Mouse (Mus musculus): ENCODE data around the gene 4932438A13Rik. TPM values are rescaled to one million over a fixed set of nuclear protein-coding genes. Genes with fewer than 3 reads are reported as not detected.

4932438A13Rik gene
- polyA plus RNA-seq, 1 experiment from 2014 or later, result 52.1 TPM

- no peaks in the 10 kb centered on the region for H3K9me3 ChIP-seq
- peaks cover 4% of the 10 kb centered on the region; the same call in 1 of the 2 replicates for H3K4me1 ChIP-seq
- 86% methylated on average over 7 of the region's 7 CpGs for WGBS
- no peak overlapping the region for H3K4me2 ChIP-seq
- H3K36me3 ChIP-seq, result no peaks in the 10 kb centered on the region
- no peak overlapping the region for H3K9ac ChIP-seq
- no peak overlapping the region for H3K27ac ChIP-seq
- H3K27me3 ChIP-seq, result no peaks in the 10 kb centered on the region
- ATAC-seq (ENCODE audit: insufficient number of reproducible peaks, low FRiP score, low TSS enrichment, low read depth), result no peak
- no peak overlapping the region for H3K4me3 ChIP-seq
Observed at GRCm38 (mm10) chr3:36836833-36837232, 26.1 kb upstream of the 4932438A13Rik start.

- Histone ChIP-seq H3K4me3 (no peak overlapping the region; the same call in 1 of the 2 replicates), H3K9me3 (no peaks in the 10 kb centered on the region), H3K4me1 (peaks cover under 1% of the 10 kb centered on the region; the same call in 1 of the 2 replicates), H3K27ac (no peak overlapping the region), H3K27me3 (no peaks in the 10 kb centered on the region), H3K36me3 (no peaks in the 10 kb centered on the region), H3K4me2 (0 out of 2 replicates have a peak overlapping the region, but pooled peaks have one; percentile 22), H3K9ac (no peak overlapping the region)
- WGBS, result 17% methylated on average over 12 of the region's 12 CpGs
- ATAC-seq (ENCODE audit: insufficient number of reproducible peaks, low FRiP score, low TSS enrichment, low read depth), result no peak
Observed at GRCm38 (mm10) chr3:36840650-36841555, 22.0 kb upstream of the 4932438A13Rik start.

DNA sequence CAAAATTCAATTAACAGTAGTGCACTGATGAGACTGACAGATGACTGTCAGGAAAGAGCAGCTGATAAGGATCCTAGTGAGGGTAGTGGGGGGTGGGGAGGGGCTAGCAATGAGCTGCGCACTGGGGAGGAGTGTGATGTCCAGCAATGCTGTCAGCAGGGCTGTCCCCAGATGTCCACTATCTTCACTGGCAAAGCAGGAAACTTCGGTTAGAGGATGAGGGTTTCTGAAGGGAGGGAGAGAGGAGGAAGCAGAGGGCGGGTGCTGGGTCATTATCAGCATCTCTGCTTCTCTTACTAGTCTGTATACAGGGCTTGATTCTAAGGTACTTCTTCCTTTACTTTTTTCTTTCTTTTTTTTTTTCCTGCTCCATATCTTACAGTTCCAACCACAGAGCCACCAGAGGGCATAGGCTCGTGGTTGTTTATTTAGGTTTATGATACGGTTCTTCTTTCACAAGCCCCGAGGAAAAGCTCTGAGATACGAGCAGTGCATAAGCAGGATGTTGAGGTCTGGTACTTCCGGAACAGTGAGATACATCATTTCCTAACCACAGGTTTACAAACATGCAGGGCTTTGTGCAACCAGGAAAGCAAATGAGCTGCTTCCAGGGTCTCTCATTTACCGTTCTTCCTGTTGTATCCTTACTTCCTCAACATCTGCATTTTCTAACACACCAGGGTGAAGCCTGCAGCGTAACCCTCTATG, 9.0 kb upstream of the 4932438A13Rik start:
- no peak overlapping the region for H3K27ac ChIP-seq
- H3K27me3 ChIP-seq, result no peaks in the 10 kb centered on the region
- H3K4me3 ChIP-seq, result no peak overlapping the region
- no peaks in the 10 kb centered on the region for H3K9me3 ChIP-seq
- H3K4me1 ChIP-seq, result no peaks in the 10 kb centered on the region
- no peak overlapping the region for H3K4me2 ChIP-seq
- WGBS, result 45% methylated on average over 10 of the region's 10 CpGs
- H3K9ac ChIP-seq, result no peak overlapping the region
- H3K36me3 ChIP-seq, result no peaks in the 10 kb centered on the region
- ATAC-seq (ENCODE audit: insufficient number of reproducible peaks, low FRiP score, low TSS enrichment, low read depth), result no peak

DNA sequence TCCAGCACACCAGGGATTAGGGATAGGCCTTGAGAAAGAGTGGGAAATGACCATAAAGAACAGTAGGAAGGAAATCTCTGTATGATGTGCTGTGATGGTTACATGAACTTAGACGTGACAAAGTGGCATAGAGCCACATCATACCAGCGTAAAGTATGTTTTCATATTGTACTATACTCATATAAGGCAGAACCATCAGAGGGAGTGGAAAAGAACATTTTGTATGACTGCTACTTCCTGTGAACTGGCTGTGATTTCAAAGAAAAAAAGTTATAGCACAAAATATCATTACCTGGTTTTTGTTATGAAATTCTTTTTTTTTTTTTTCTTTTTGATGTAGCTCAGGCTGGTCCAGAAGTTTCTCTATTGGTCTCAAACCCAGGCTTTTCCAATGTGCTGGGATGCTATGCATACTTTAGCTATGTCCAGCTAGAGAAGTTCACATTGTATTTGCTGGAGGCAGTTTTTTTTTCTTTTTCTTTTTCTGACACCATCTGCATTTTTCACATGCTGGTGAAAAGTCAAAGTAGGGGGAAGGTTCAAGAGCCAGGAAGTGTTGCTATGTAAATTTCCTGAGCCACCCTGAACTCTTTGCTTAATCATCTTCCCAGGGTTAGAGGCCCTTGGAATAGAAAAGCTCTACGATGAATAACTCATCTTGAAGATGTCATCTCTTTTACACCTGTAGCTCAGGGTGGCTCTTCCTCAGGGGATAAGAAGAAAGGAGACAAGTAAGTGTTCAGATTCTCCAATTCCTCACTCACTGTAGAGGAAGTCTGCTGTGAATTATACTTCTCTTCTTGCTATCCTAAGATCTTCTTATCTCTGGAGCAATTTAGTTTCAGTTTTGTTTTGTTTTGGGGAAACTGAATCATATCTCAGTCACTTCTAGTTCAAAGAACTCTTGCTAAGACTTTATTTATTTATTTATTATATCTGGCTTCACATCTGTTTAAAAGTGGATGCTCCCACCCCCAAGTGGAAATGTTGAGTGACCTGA, 1.2 kb upstream of the 4932438A13Rik start:
- Histone ChIP-seq H3K27me3 (no peaks in the 10 kb centered on the region), H3K4me3 (no peak overlapping the region)

GRCm38 (mm10) chr3:36863427-36863826, 523 bp downstream of the 4932438A13Rik start:
- peaks cover 4% of the 10 kb centered on the region for H3K4me1 ChIP-seq
- H3K27me3 ChIP-seq, result no peaks in the 10 kb centered on the region
- H3K9ac ChIP-seq, result peak overlapping the region; percentile 72
- no peaks in the 10 kb centered on the region for H3K9me3 ChIP-seq
- H3K36me3 ChIP-seq, result peaks cover 21% of the 10 kb centered on the region
- ATAC-seq (ENCODE audit: insufficient number of reproducible peaks, low FRiP score, low TSS enrichment, low read depth), result no peak; the same call in 1 of the 2 replicates
- H3K4me3 ChIP-seq, result peak overlapping the region; percentile 72
- peak overlapping the region; percentile 81 for H3K27ac ChIP-seq
- peak overlapping the region; percentile 55 for H3K4me2 ChIP-seq
- WGBS, result under 1% methylated on average over 20 of the region's 23 CpGs

More for the DNA sequence above, 1.2 kb upstream of the 4932438A13Rik start:
- Histone ChIP-seq H3K4me1 (peaks cover 4% of the 10 kb centered on the region), H3K36me3 (peaks cover 15% of the 10 kb centered on the region), H3K27ac (no peak overlapping the region), H3K4me2 (no peak overlapping the region), H3K9me3 (no peaks in the 10 kb centered on the region), H3K9ac (no peak overlapping the region)
- 84% methylated on average over 3 of the region's 3 CpGs for WGBS
- ATAC-seq (ENCODE audit: insufficient number of reproducible peaks, low FRiP score, low TSS enrichment, low read depth), result no peak

- no peak for ATAC-seq (ENCODE audit: insufficient number of reproducible peaks, low FRiP score, low TSS enrichment, low read depth)
- peaks cover 21% of the 10 kb centered on the region for H3K36me3 ChIP-seq
- peak overlapping the region; percentile 72 for H3K9ac ChIP-seq
- H3K27ac ChIP-seq, result no peak overlapping the region
- 46% methylated on average over 4 of the region's 4 CpGs for WGBS
- no peaks in the 10 kb centered on the region for H3K9me3 ChIP-seq
- peak overlapping the region; percentile 72 for H3K4me3 ChIP-seq
- H3K4me2 ChIP-seq, result peak overlapping the region; percentile 55
- no peaks in the 10 kb centered on the region for H3K27me3 ChIP-seq
- peaks cover 4% of the 10 kb centered on the region for H3K4me1 ChIP-seq
Observed at GRCm38 (mm10) chr3:36863881-36864280, 977 bp downstream of the 4932438A13Rik start.

DNA sequence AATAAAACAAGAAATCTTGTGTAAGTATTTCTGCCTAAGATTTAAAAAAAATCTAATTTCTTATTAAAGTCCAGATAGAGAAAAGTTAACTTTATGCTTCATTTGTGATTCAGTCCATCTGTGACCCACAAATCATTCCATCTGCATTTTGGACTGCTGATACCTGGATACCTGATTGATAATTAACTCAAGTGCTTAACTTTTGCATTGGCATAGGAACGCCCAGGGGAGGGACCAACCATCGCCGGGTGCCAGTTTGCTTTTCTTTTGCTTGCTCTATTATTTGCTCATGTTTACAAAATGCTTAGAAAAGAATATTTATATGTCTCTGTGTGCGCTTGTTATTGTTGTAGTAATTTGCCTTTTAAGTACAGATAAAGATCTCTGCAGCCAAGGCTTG, 1.6 kb downstream of the 4932438A13Rik start:
- no peak overlapping the region for H3K27ac ChIP-seq
- H3K9ac ChIP-seq, result no peak overlapping the region
- 97% methylated on average over 4 of the region's 4 CpGs for WGBS
- peaks cover 21% of the 10 kb centered on the region for H3K36me3 ChIP-seq
- H3K27me3 ChIP-seq, result no peaks in the 10 kb centered on the region
- no peak for ATAC-seq (ENCODE audit: insufficient number of reproducible peaks, low FRiP score, low TSS enrichment, low read depth)
- H3K4me1 ChIP-seq, result peaks cover 4% of the 10 kb centered on the region
- no peaks in the 10 kb centered on the region for H3K9me3 ChIP-seq
- H3K4me2 ChIP-seq, result no peak overlapping the region
- no peak overlapping the region for H3K4me3 ChIP-seq

DNA sequence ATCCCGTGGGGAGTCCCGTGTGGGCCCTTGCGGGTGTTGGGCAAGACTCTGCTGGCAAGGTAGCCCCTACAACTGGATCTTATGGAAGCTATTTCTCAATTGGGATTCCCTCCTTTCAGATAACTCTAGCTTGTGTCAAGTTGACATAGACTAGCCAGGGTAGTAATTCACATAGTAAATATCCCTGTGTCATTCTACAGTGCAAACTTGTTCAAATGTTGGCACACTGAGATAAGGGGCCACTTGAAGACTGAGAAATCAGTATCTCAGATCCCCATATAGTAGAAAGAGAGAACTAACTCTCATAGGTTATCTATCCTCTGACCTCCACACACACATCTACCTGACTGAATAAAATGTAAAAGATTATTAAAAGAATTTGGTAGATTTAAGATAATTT, 42.5 kb downstream of the 4932438A13Rik start:
- 100% methylated on average over 3 of the region's 3 CpGs for WGBS

GRCm38 (mm10) chr3:36917832-36918231, 54.9 kb downstream of the 4932438A13Rik start:
- ATAC-seq (ENCODE audit: insufficient number of reproducible peaks, low FRiP score, low TSS enrichment, low read depth), result no peak
- 85% methylated on average over 2 of the region's 2 CpGs for WGBS
- H3K27me3 ChIP-seq, result no peaks in the 10 kb centered on the region

More for the DNA sequence above, 42.5 kb downstream of the 4932438A13Rik start:
- H3K9ac ChIP-seq, result no peak overlapping the region
- ATAC-seq (ENCODE audit: insufficient number of reproducible peaks, low FRiP score, low TSS enrichment, low read depth), result no peak
- no peaks in the 10 kb centered on the region for H3K4me1 ChIP-seq
- H3K4me3 ChIP-seq, result no peak overlapping the region
- no peak overlapping the region for H3K27ac ChIP-seq
- H3K27me3 ChIP-seq, result no peaks in the 10 kb centered on the region
- H3K9me3 ChIP-seq, result no peaks in the 10 kb centered on the region
- no peak overlapping the region for H3K4me2 ChIP-seq
- peaks cover 10% of the 10 kb centered on the region for H3K36me3 ChIP-seq

GRCm38 (mm10) chr3:36918322-36918721, 55.4 kb downstream of the 4932438A13Rik start:
- ATAC-seq (ENCODE audit: insufficient number of reproducible peaks, low FRiP score, low TSS enrichment, low read depth), result no peak
- WGBS, result 95% methylated on average over 4 of the region's 4 CpGs
- Histone ChIP-seq H3K9me3 (no peaks in the 10 kb centered on the region), H3K4me2 (no peak overlapping the region), H3K36me3 (peaks cover 18% of the 10 kb centered on the region), H3K4me3 (no peak overlapping the region), H3K4me1 (no peaks in the 10 kb centered on the region), H3K27me3 (no peaks in the 10 kb centered on the region), H3K27ac (no peak overlapping the region), H3K9ac (no peak overlapping the region)

More at GRCm38 (mm10) chr3:36917832-36918231, 54.9 kb downstream of the 4932438A13Rik start:
- no peak overlapping the region for H3K4me2 ChIP-seq
- H3K36me3 ChIP-seq, result peaks cover 18% of the 10 kb centered on the region
- H3K27ac ChIP-seq, result no peak overlapping the region
- no peak overlapping the region for H3K4me3 ChIP-seq
- no peaks in the 10 kb centered on the region for H3K4me1 ChIP-seq
- no peak overlapping the region for H3K9ac ChIP-seq
- H3K9me3 ChIP-seq, result no peaks in the 10 kb centered on the region

DNA sequence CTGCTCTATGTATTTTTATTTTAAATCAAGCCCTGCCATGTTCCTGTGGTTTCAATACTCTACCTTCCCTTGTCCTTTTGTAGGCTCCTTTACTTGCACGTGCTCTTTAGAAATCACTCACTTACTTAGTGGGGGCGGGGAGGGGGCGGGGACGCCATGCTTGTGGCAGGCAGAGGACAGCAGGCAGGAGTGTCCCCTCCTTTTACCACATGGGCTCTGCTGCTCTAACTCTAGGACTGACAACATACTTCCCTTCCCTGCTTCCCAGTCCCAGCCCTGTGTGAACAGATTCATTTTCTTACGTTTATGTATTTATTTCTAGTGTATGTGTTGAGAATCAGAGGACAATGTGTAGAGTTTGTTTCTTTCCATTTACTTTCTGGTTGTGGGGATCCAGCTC, 78.7 kb downstream of the 4932438A13Rik start:
- Histone ChIP-seq H3K4me1 (no peaks in the 10 kb centered on the region), H3K27me3 (no peaks in the 10 kb centered on the region), H3K9me3 (no peaks in the 10 kb centered on the region), H3K4me3 (no peak overlapping the region), H3K36me3 (peaks cover 13% of the 10 kb centered on the region), H3K4me2 (no peak overlapping the region), H3K27ac (no peak overlapping the region), H3K9ac (no peak overlapping the region)
- 28% methylated on average over 5 of the region's 5 CpGs for WGBS
- ATAC-seq (ENCODE audit: insufficient number of reproducible peaks, low FRiP score, low TSS enrichment, low read depth), result no peak
